Mouse (Mus musculus) embryonic facial prominence, embryonic 10.5 days (tissue): ENCODE data around the gene Gm10591. TPM values are rescaled to one million over a fixed set of nuclear protein-coding genes. Genes with fewer than 3 reads are reported as not detected.
"Not testable (repeated sequence)": the region's sequence is repeated elsewhere in the genome, so short reads cannot be mapped to it uniquely, and the experiment has no call there.

ENCODE experiments used
- DNase-seq: peaks from one replicate; pipeline ENCODE4 v3.0.0-alpha.2; 2017; ENCODE audit warnings: low spot score
- H3K27ac ChIP-seq: fragments of 300-500 bp; sonication (generic); replicated peaks from 2 replicates; pipeline ENCODE4 v1.5.1; 2016; ENCODE audit warnings: mild to moderate bottlenecking
- H3K27me3 ChIP-seq: fragments of 300-500 bp; sonication (generic); replicated peaks from 2 replicates; pipeline ENCODE4 v1.6.1; 2016; ENCODE audit warnings: low read depth, mild to moderate bottlenecking; ENCODE audit not compliant: poor library complexity, severe bottlenecking
- H3K36me3 ChIP-seq: fragments of 300-500 bp; sonication (generic); replicated peaks from 2 replicates; pipeline ENCODE4 v1.6.1; 2016; ENCODE audit warnings: mild to moderate bottlenecking, moderate library complexity
- H3K4me1 ChIP-seq: fragments of 300-500 bp; sonication (generic); 2 replicates; pipeline ENCODE4 v1.6.1; 2016
- H3K4me3 ChIP-seq: fragments of 300-500 bp; sonication (generic); 2 replicates; pipeline ENCODE4 v1.5.1; 2016; ENCODE audit warnings: mild to moderate bottlenecking, moderate library complexity
- H3K9me3 ChIP-seq: fragments of 300-500 bp; sonication (generic); 2 replicates; pipeline ENCODE4 v1.6.1; 2016; ENCODE audit warnings: mild to moderate bottlenecking
- WGBS: fragments of 180-500 bp; shearing (Covaris S2); methylation state at CpG from one replicate; pipeline ENCODE4 v1.1.7; 2016; 5-methylcytosine and 5-hydroxymethylcytosine counted together
- polyA plus RNA-seq: library from polyadenylated mRNA; unstranded; fragments of >200 nt; fragmentation: Nextera tagmentation; extraction: Ambion mirVana; gene quantifications from 2 replicates; pipeline ENCODE4 v1.2.1, GENCODE M21; 2016

Gm10591 gene
- not detected in 2 replicates for polyA plus RNA-seq

DNA sequence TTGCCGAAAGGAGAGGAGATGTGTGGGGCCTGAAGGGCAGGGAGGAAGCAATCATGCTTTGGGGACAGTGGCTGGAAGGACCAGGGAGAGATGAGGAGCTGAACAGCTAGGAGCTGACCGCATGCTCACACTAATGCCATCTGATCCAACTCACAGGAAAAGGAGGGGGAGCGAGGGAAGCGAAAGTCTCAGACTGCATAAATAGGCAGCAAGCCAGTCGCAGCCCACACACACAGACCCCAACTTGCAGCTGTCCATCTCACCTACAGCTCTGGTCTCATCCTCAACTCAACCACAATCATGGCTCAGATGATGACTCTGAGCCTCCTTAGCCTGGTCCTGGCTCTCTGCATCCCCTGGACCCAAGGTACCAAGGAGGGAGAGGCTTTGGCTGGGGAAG is at the start of gene Gm10591:
Gm10591 (plus strand) TSS at position 301 of the 400 bp plus-strand sequence.
- not testable (repeated sequence) for H3K27me3 ChIP-seq, DNase-seq, H3K4me1 ChIP-seq, H3K9me3 ChIP-seq, H3K27ac ChIP-seq, H3K4me3 ChIP-seq, H3K36me3 ChIP-seq
- no CpG with 5 or more reads among the region's 5 CpGs for WGBS

DNA sequence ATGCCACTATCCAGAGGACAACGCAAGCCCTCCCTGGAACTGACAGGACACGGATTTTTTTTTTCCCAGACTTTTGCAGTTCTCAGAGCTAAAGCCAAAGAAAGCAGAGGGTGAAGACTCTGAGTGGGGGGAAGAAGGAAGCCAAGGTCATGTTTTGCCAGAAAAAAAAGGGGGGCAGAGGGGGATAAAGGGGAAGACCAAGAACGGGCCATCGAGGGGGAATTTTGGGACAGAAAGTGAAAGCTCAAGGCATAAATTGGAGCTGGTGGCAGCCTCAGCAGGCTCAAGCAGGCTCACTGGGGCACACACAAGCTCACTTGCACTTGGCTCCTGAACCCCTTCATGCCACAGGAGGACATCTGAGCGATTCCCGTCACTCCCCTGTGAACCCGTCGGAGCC is 17.4 kb downstream of the Gm10591 start, which contains the start of gene Gm2564:
Gm2564 (plus strand) TSS at position 301 of the 400 bp plus-strand sequence.
- DNase-seq, H3K27me3 ChIP-seq, H3K27ac ChIP-seq, H3K36me3 ChIP-seq, H3K4me1 ChIP-seq, H3K4me3 ChIP-seq, H3K9me3 ChIP-seq: not testable (repeated sequence)
- WGBS: no CpG with 5 or more reads among the region's 8 CpGs

DNA sequence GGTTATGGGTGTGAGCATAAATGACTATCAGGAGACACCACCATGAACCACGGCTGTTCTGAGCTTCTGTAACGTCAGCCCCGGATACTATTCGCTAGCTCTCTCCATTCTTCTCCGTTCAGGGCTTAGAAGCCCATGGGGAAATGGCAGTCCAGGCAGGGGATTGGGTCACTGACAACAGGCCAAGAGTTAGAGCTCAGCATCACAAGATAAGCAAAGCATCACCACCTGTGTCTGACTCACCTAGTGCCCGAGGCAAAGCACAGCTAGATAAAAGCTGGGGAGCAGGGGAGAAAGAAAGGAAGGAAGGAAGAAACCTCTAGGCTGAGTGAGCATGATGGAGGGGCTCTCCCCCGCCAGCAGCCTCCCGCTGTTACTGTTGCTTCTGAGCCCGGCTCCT is 43.0 kb downstream of the Gm10591 start, which contains the start of gene Ccl27b:
Ccl27b (plus strand) TSS at position 301 of the 400 bp plus-strand sequence.
- H3K4me1 ChIP-seq: not testable (repeated sequence)
- no CpG with 5 or more reads among the region's 9 CpGs for WGBS

DNA sequence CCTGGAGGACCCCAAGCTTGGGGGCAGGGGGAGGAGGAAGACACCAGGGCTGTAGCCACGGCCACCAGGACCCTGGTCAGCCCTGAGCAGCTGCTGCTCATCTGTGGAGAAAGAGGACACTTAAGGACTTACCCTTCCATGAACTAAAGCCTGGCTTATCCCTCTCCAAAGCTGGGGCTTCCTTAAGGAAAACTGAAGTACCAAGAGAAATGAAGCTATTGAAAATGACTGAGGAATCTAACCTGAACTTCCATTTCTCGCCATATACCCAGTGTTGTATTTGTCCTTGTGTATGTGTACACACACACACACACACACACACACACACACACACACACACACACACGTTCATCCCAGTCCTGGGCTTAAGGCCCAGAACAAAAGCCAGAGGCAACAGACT is 49.8 kb downstream of the Gm10591 start, which contains the start of gene Il11ra2:
Il11ra2 (minus strand) TSS at position 101 of the 400 bp plus-strand sequence.
- H3K27me3 ChIP-seq, H3K4me3 ChIP-seq, H3K4me1 ChIP-seq, H3K36me3 ChIP-seq, DNase-seq, H3K9me3 ChIP-seq, H3K27ac ChIP-seq: not testable (repeated sequence)
- no CpG with 5 or more reads among the region's 3 CpGs for WGBS

More for the DNA sequence above, 43.0 kb downstream of the Gm10591 start, which contains the start of gene Ccl27b:
- H3K9me3 ChIP-seq, H3K27ac ChIP-seq, H3K36me3 ChIP-seq, H3K4me3 ChIP-seq, H3K27me3 ChIP-seq, DNase-seq: not testable (repeated sequence)

Other genes with a start within 250 kb of the Gm10591 start
- not detected in 2 replicates for gene Gm21586, start 172.8 kb upstream of the Gm10591 start, polyA plus RNA-seq
- gene Gm2163, start 145.4 kb upstream of the Gm10591 start, polyA plus RNA-seq: 0.16 TPM in 1 of 2 replicates, not detected in the other
- not detected in 2 replicates for gene Fam205a2, start 84.0 kb upstream of the Gm10591 start, polyA plus RNA-seq
- gene Gm2564, start 17.5 kb downstream of the Gm10591 start, polyA plus RNA-seq: not detected in 2 replicates
- not detected in 2 replicates for gene Ccl27b, start 43.1 kb downstream of the Gm10591 start, polyA plus RNA-seq
- gene Il11ra2, start 49.7 kb downstream of the Gm10591 start, polyA plus RNA-seq: 0.11 TPM in 1 of 2 replicates, not detected in the other
- gene 4930578G10Rik, start 123.3 kb downstream of the Gm10591 start, polyA plus RNA-seq: 0.27 and 0.48 TPM in 2 replicates
- not detected in 2 replicates for gene Ccl19, start 144.4 kb downstream of the Gm10591 start, polyA plus RNA-seq
- 0.30 and 0.63 TPM in 2 replicates for gene Ccl21a, start 161.8 kb downstream of the Gm10591 start, polyA plus RNA-seq
- gene Fam205a1, start 241.7 kb downstream of the Gm10591 start, polyA plus RNA-seq: 0.05 TPM in 1 of 2 replicates, not detected in the other
- gene Gm12394, start 244.6 kb downstream of the Gm10591 start, polyA plus RNA-seq: 0.20 TPM in 1 of 2 replicates, not detected in the other